Mouse (Mus musculus): ENCODE data around the gene Asphd2. TPM values are rescaled to one million over a fixed set of nuclear protein-coding genes. Genes with fewer than 3 reads are reported as not detected.

The Asphd2 gene
- polyA plus RNA-seq, 1 experiment, result 120 TPM

GRCm38 (mm10) chr5:112389352-112389751 is 5.3 kb downstream of the Asphd2 start:
- no peak for DNase-seq (ENCODE audit: low read depth)
- TF ChIP-seq POLR2A (IDR thresholded peaks at IDR 0.05; ENCODE audit: borderline replicate concordance, extremely low read depth, insufficient read depth, insufficient read length, poor library complexity, severe bottlenecking) (no peak), CTCF (IDR thresholded peaks at IDR 0.05; ENCODE audit: borderline replicate concordance, extremely low read depth, insufficient read depth, insufficient read length) (no peak)

- TF ChIP-seq POLR2A (IDR thresholded peaks at IDR 0.05; ENCODE audit: borderline replicate concordance, extremely low read depth, insufficient read depth, insufficient read length, poor library complexity, severe bottlenecking) (no peak), CTCF (IDR thresholded peaks at IDR 0.05; ENCODE audit: borderline replicate concordance, extremely low read depth, insufficient read depth, insufficient read length) (no peak)
- no peak for DNase-seq (ENCODE audit: low read depth)
Observed at GRCm38 (mm10) chr5:112385973-112386372, 8.7 kb downstream of the Asphd2 start.

- DNase-seq (ENCODE audit: low read depth), result no peak
- no peak for TF ChIP-seq CTCF (IDR thresholded peaks at IDR 0.05; ENCODE audit: borderline replicate concordance, extremely low read depth, insufficient read depth, insufficient read length)
- no peak for TF ChIP-seq POLR2A (IDR thresholded peaks at IDR 0.05; ENCODE audit: borderline replicate concordance, extremely low read depth, insufficient read depth, insufficient read length, poor library complexity, severe bottlenecking)
Observed at GRCm38 (mm10) chr5:112384805-112385472, 9.7 kb downstream of the Asphd2 start.

- peak; percentile 58 for DNase-seq (ENCODE audit: low read depth)
- no peak for TF ChIP-seq POLR2A (IDR thresholded peaks at IDR 0.05; ENCODE audit: borderline replicate concordance, extremely low read depth, insufficient read depth, insufficient read length, poor library complexity, severe bottlenecking)
- no peak for TF ChIP-seq CTCF (IDR thresholded peaks at IDR 0.05; ENCODE audit: borderline replicate concordance, extremely low read depth, insufficient read depth, insufficient read length)
Observed at GRCm38 (mm10) chr5:112382641-112383330, 11.9 kb downstream of the Asphd2 start.

GRCm38 (mm10) chr5:112382042-112382441 is 12.6 kb downstream of the Asphd2 start:
- DNase-seq (ENCODE audit: low read depth), result peak; percentile 56
- TF ChIP-seq CTCF (IDR thresholded peaks at IDR 0.05; ENCODE audit: borderline replicate concordance, extremely low read depth, insufficient read depth, insufficient read length), result no peak
- no peak for TF ChIP-seq POLR2A (IDR thresholded peaks at IDR 0.05; ENCODE audit: borderline replicate concordance, extremely low read depth, insufficient read depth, insufficient read length, poor library complexity, severe bottlenecking)

- TF ChIP-seq POLR2A (IDR thresholded peaks at IDR 0.05; ENCODE audit: borderline replicate concordance, extremely low read depth, insufficient read depth, insufficient read length, poor library complexity, severe bottlenecking) (no peak), CTCF (IDR thresholded peaks at IDR 0.05; ENCODE audit: borderline replicate concordance, extremely low read depth, insufficient read depth, insufficient read length) (no peak)
- no peak for DNase-seq (ENCODE audit: low read depth)
Observed at GRCm38 (mm10) chr5:112381154-112381553, 13.5 kb downstream of the Asphd2 start.

- no peak for DNase-seq (ENCODE audit: low read depth)
- TF ChIP-seq CTCF (IDR thresholded peaks at IDR 0.05; ENCODE audit: borderline replicate concordance, extremely low read depth, insufficient read depth, insufficient read length), result no peak
- no peak for TF ChIP-seq POLR2A (IDR thresholded peaks at IDR 0.05; ENCODE audit: borderline replicate concordance, extremely low read depth, insufficient read depth, insufficient read length, poor library complexity, severe bottlenecking)
Observed at GRCm38 (mm10) chr5:112378716-112379115, 15.9 kb downstream of the Asphd2 start.

- DNase-seq (ENCODE audit: low read depth), result no peak
- TF ChIP-seq POLR2A (IDR thresholded peaks at IDR 0.05; ENCODE audit: borderline replicate concordance, extremely low read depth, insufficient read depth, insufficient read length, poor library complexity, severe bottlenecking) (no peak), CTCF (IDR thresholded peaks at IDR 0.05; ENCODE audit: borderline replicate concordance, extremely low read depth, insufficient read depth, insufficient read length) (no peak)
Observed at GRCm38 (mm10) chr5:112377380-112377779, 17.3 kb downstream of the Asphd2 start.

- TF ChIP-seq POLR2A (IDR thresholded peaks at IDR 0.05; ENCODE audit: borderline replicate concordance, extremely low read depth, insufficient read depth, insufficient read length, poor library complexity, severe bottlenecking) (no peak), CTCF (IDR thresholded peaks at IDR 0.05; ENCODE audit: borderline replicate concordance, extremely low read depth, insufficient read depth, insufficient read length) (no peak)
- no peak for DNase-seq (ENCODE audit: low read depth)
Observed at GRCm38 (mm10) chr5:112376111-112376510, 18.6 kb downstream of the Asphd2 start.

GRCm38 (mm10) chr5:112371933-112372332 is 22.7 kb downstream of the Asphd2 start:
- no peak for TF ChIP-seq CTCF (IDR thresholded peaks at IDR 0.05; ENCODE audit: borderline replicate concordance, extremely low read depth, insufficient read depth, insufficient read length)
- TF ChIP-seq POLR2A (IDR thresholded peaks at IDR 0.05; ENCODE audit: borderline replicate concordance, extremely low read depth, insufficient read depth, insufficient read length, poor library complexity, severe bottlenecking), result no peak
- DNase-seq (ENCODE audit: low read depth), result peak; percentile 98

GRCm38 (mm10) chr5:112370236-112370813 is 24.3 kb downstream of the Asphd2 start:
- no peak for DNase-seq (ENCODE audit: low read depth)
- no peak for TF ChIP-seq CTCF (IDR thresholded peaks at IDR 0.05; ENCODE audit: borderline replicate concordance, extremely low read depth, insufficient read depth, insufficient read length)
- no peak for TF ChIP-seq POLR2A (IDR thresholded peaks at IDR 0.05; ENCODE audit: borderline replicate concordance, extremely low read depth, insufficient read depth, insufficient read length, poor library complexity, severe bottlenecking)
